Mouse (Mus musculus): Measurements from ENCODE around the gene Eif1.
"Not testable (repeated sequence)": the region's sequence is repeated elsewhere in the genome, so short reads cannot be mapped to it uniquely, and the experiment has no call there.

Eif1 gene

GRCm38 (mm10) chr11:100352076-100352857 is 32.6 kb downstream of the Eif1 start:
- no peak for DNase-seq (ENCODE audit: low read depth, low spot score)

- DNase-seq (ENCODE audit: low read depth, low spot score), result no peak
Observed at GRCm38 (mm10) chr11:100355151-100355951, 35.7 kb downstream of the Eif1 start.

GRCm38 (mm10) chr11:100355972-100356818 is 36.5 kb downstream of the Eif1 start, which contains the start of gene Hap1:
Gene Hap1, minus strand, starts transcription at chr11:100356128.
- DNase-seq (ENCODE audit: low read depth, low spot score), result peak; percentile 84

GRCm38 (mm10) chr11:100356819-100357211 is 37.1 kb downstream of the Eif1 start:
- no peak for DNase-seq (ENCODE audit: low read depth, low spot score)

- no peak for DNase-seq (ENCODE audit: low read depth, low spot score)
Observed at GRCm38 (mm10) chr11:100357408-100357807, 37.7 kb downstream of the Eif1 start.

- DNase-seq (ENCODE audit: low read depth, low spot score), result no peak
Observed at GRCm38 (mm10) chr11:100360175-100360574, 40.5 kb downstream of the Eif1 start.

- DNase-seq (ENCODE audit: low read depth, low spot score), result not testable (repeated sequence)
Observed at GRCm38 (mm10) chr11:100361059-100361458, 41.4 kb downstream of the Eif1 start.

- DNase-seq (ENCODE audit: low read depth, low spot score), result peak; percentile 79
Observed at GRCm38 (mm10) chr11:100362209-100362978, 42.7 kb downstream of the Eif1 start.

GRCm38 (mm10) chr11:100362979-100363562 is 43.4 kb downstream of the Eif1 start:
- DNase-seq (ENCODE audit: low read depth, low spot score), result peak; percentile 62

GRCm38 (mm10) chr11:100369145-100369544 is 49.5 kb downstream of the Eif1 start:
- no peak for DNase-seq (ENCODE audit: low read depth, low spot score)

GRCm38 (mm10) chr11:100369822-100370221 is 50.1 kb downstream of the Eif1 start:
- DNase-seq (ENCODE audit: low read depth, low spot score), result no peak
